Mouse (Mus musculus): Measurements from ENCODE around the gene Fgf2. TPM values are rescaled to one million over a fixed set of nuclear protein-coding genes. Genes with fewer than 3 reads are reported as not detected.

Gene Fgf2
- polyA plus RNA-seq, 2 experiments = 10.5 to 12.9 TPM

GRCm38 (mm10) chr3:37420641-37421040, 72.5 kb downstream of the Fgf2 start:
- TF ChIP-seq POLR2A (IDR thresholded peaks at IDR 0.05; ENCODE audit: borderline replicate concordance, extremely low read depth, insufficient read depth, insufficient read length) = no peak
- DNase-seq (ENCODE audit: low spot score) (peak; percentile 44), ATAC-seq (ENCODE audit: low FRiP score, low read depth) (no peak)
- H3K4me1 ChIP-seq (ENCODE audit: control insufficient read depth, insufficient read depth, low read length) = peaks cover 11% of the 10 kb centered on the region
- H3K27ac ChIP-seq (replicated peaks; ENCODE audit: low read depth, low read length) = peak overlapping the region; percentile 88
- peak overlapping the region; percentile 94 for H3K4me3 ChIP-seq (replicated peaks; ENCODE audit: low read length)
- H3K4me2 ChIP-seq (replicated peaks; ENCODE audit: low read depth, low read length, severe bottlenecking) = peak overlapping the region; percentile 68
- under 1% methylated on average over 24 of the region's 24 CpGs for WGBS
- H3K9me3 ChIP-seq (ENCODE audit: control insufficient read depth, low read length) = no peaks in the 10 kb centered on the region
- no peaks in the 10 kb centered on the region for H3K27me3 ChIP-seq (ENCODE audit: control insufficient read depth, insufficient read depth, low read length)
- H3K36me3 ChIP-seq (ENCODE audit: control insufficient read depth, insufficient read depth, low read length) = peaks cover 4% of the 10 kb centered on the region; the same call in 1 of the 2 replicates
- H3K9ac ChIP-seq (ENCODE audit: low read depth, low read length, severe bottlenecking) = peak overlapping the region; percentile 77

DNA sequence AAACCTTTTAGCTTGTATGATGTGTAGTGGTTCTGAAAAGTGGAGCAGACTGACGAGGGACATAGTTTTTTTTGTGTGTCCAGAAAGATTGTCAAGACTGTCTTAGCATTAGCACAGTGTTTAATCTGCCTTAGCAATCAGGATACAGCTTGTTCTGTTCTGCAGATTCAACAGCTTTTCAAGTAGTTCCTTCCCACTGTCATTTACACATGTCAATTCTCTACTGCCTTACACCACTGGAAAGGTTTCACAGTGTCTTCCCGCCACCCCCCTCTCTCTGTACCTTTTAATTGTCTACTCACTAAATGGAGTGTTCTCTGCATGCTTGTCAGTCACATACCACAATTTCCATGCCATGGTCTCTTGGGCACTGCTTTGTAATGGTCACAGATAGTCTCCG, 73.0 kb downstream of the Fgf2 start:
- H3K4me3 ChIP-seq (replicated peaks; ENCODE audit: low read length) = peak overlapping the region; percentile 94
- H3K27ac ChIP-seq (replicated peaks; ENCODE audit: low read depth, low read length) = no peak overlapping the region
- H3K27me3 ChIP-seq (ENCODE audit: control insufficient read depth, insufficient read depth, low read length) = no peaks in the 10 kb centered on the region
- H3K4me2 ChIP-seq (replicated peaks; ENCODE audit: low read depth, low read length, severe bottlenecking) = peak overlapping the region; percentile 68
- TF ChIP-seq POLR2A (IDR thresholded peaks at IDR 0.05; ENCODE audit: borderline replicate concordance, extremely low read depth, insufficient read depth, insufficient read length) = no peak
- no peaks in the 10 kb centered on the region for H3K9me3 ChIP-seq (ENCODE audit: control insufficient read depth, low read length)
- ATAC-seq (ENCODE audit: low FRiP score, low read depth) (no peak), DNase-seq (ENCODE audit: low spot score) (no peak)
- H3K4me1 ChIP-seq (ENCODE audit: control insufficient read depth, insufficient read depth, low read length) = peaks cover 11% of the 10 kb centered on the region
- 7% methylated on average over 3 of the region's 3 CpGs for WGBS
- H3K36me3 ChIP-seq (ENCODE audit: control insufficient read depth, insufficient read depth, low read length) = peaks cover 7% of the 10 kb centered on the region
- H3K9ac ChIP-seq (ENCODE audit: low read depth, low read length, severe bottlenecking) = peak overlapping the region; percentile 77

DNA sequence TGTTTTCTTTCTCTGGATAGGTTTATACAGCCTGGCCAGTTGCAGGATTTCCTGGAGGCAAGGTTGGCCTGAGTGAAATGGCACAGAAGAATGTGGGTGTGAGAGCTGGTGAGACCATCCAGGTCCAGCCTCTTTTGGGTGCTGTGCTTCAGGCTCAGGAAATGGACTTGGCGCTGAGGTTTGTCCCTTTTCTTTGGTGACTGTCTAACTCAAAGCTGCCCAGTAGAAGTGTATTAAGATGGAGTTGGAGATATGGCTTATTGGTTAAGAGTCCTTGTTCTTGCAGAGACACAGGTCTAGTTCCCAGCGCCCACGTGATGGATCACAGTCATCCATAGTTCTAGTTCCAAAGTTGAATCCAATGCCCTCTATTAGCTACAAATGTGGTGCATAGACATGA, 77.9 kb downstream of the Fgf2 start:
- Histone ChIP-seq H3K9ac (ENCODE audit: low read depth, low read length, severe bottlenecking) (no peak overlapping the region), H3K9me3 (ENCODE audit: control insufficient read depth, low read length) (no peaks in the 10 kb centered on the region), H3K27me3 (ENCODE audit: control insufficient read depth, insufficient read depth, low read length) (no peaks in the 10 kb centered on the region), H3K27ac (replicated peaks; ENCODE audit: low read depth, low read length) (no peak overlapping the region), H3K4me2 (replicated peaks; ENCODE audit: low read depth, low read length, severe bottlenecking) (no peak overlapping the region), H3K4me3 (replicated peaks; ENCODE audit: low read length) (no peak overlapping the region), H3K4me1 (ENCODE audit: control insufficient read depth, insufficient read depth, low read length) (peaks cover 4% of the 10 kb centered on the region), H3K36me3 (ENCODE audit: control insufficient read depth, insufficient read depth, low read length) (peaks cover 26% of the 10 kb centered on the region)
- no peak for TF ChIP-seq POLR2A (IDR thresholded peaks at IDR 0.05; ENCODE audit: borderline replicate concordance, extremely low read depth, insufficient read depth, insufficient read length)
- WGBS = 96% methylated on average over 3 of the region's 3 CpGs
- no peak for DNase-seq (ENCODE audit: low spot score)
- ATAC-seq (ENCODE audit: low FRiP score, low read depth) = no peak

DNA sequence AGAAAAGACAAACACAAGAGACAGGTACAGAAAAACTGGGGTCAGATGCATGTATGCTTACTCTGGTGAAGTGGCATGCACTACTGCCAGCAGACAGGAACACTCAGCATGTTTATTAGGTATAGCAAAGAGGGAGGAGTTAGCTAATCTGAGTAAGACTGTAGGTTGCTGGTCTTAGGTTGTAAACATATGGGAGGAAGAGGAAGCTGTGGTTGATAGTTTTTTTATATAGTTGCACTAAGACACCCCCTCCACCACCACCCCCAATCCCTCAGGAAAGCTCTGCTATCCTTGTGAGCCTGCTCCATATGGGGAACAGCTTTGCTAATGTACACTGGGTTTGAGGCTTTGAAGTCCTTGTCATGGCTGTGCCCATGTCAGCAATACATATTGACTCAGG, 82.2 kb downstream of the Fgf2 start:
- H3K27ac ChIP-seq (replicated peaks; ENCODE audit: low read depth, low read length) = no peak overlapping the region
- no peaks in the 10 kb centered on the region for H3K9me3 ChIP-seq (ENCODE audit: control insufficient read depth, low read length)
- H3K27me3 ChIP-seq (ENCODE audit: control insufficient read depth, insufficient read depth, low read length) = no peaks in the 10 kb centered on the region
- H3K4me3 ChIP-seq (replicated peaks; ENCODE audit: low read length) = no peak overlapping the region
- no peak for ATAC-seq (ENCODE audit: low FRiP score, low read depth)
- H3K9ac ChIP-seq (ENCODE audit: low read depth, low read length, severe bottlenecking) = no peak overlapping the region
- H3K36me3 ChIP-seq (ENCODE audit: control insufficient read depth, insufficient read depth, low read length) = peaks cover 47% of the 10 kb centered on the region
- DNase-seq (ENCODE audit: low spot score) = no peak
- no peak overlapping the region for H3K4me2 ChIP-seq (replicated peaks; ENCODE audit: low read depth, low read length, severe bottlenecking)
- TF ChIP-seq POLR2A (IDR thresholded peaks at IDR 0.05; ENCODE audit: borderline replicate concordance, extremely low read depth, insufficient read depth, insufficient read length) = no peak
- no peaks in the 10 kb centered on the region for H3K4me1 ChIP-seq (ENCODE audit: control insufficient read depth, insufficient read depth, low read length)

- 87% methylated on average over 1 of the region's 1 CpGs for WGBS
Measured at GRCm38 (mm10) chr3:37439770-37440169, 91.6 kb downstream of the Fgf2 start.

DNA sequence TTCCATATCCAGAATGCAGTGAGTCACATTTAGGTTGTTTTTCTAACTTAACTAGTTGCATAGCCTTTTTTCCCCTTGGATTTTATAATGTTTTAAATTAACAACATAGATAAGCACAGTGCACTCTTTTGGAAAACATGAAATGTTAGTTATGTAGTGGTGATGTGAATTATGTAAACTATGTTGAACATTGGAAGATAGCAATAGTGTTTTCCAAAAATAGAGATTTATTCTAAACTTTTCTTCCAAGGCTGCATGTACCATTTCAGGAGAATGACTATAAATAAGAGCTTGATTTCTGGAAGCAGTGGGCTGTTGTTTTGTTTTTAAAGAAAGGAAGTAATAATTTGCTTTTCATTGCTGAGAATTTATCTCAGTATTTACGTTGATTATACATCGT, 95.3 kb downstream of the Fgf2 start:
- no peak for DNase-seq (ENCODE audit: low spot score)
- Histone ChIP-seq H3K9ac (ENCODE audit: low read depth, low read length, severe bottlenecking) (no peak overlapping the region), H3K36me3 (ENCODE audit: control insufficient read depth, insufficient read depth, low read length) (peaks cover 23% of the 10 kb centered on the region), H3K9me3 (ENCODE audit: control insufficient read depth, low read length) (no peaks in the 10 kb centered on the region), H3K27me3 (ENCODE audit: control insufficient read depth, insufficient read depth, low read length) (no peaks in the 10 kb centered on the region), H3K4me1 (ENCODE audit: control insufficient read depth, insufficient read depth, low read length) (no peaks in the 10 kb centered on the region), H3K4me2 (replicated peaks; ENCODE audit: low read depth, low read length, severe bottlenecking) (no peak overlapping the region), H3K4me3 (replicated peaks; ENCODE audit: low read length) (no peak overlapping the region), H3K27ac (replicated peaks; ENCODE audit: low read depth, low read length) (no peak overlapping the region)
- WGBS = 86% methylated on average over 2 of the region's 2 CpGs
- ATAC-seq (ENCODE audit: low FRiP score, low read depth) = no peak
- TF ChIP-seq POLR2A (IDR thresholded peaks at IDR 0.05; ENCODE audit: borderline replicate concordance, extremely low read depth, insufficient read depth, insufficient read length) = no peak

More at GRCm38 (mm10) chr3:37439770-37440169, 91.6 kb downstream of the Fgf2 start:
- ATAC-seq (ENCODE audit: low FRiP score, low read depth) (no peak), DNase-seq (ENCODE audit: low spot score) (no peak)
- Histone ChIP-seq H3K9ac (ENCODE audit: low read depth, low read length, severe bottlenecking) (no peak overlapping the region), H3K4me3 (replicated peaks; ENCODE audit: low read length) (no peak overlapping the region), H3K9me3 (ENCODE audit: control insufficient read depth, low read length) (no peaks in the 10 kb centered on the region), H3K27ac (replicated peaks; ENCODE audit: low read depth, low read length) (no peak overlapping the region), H3K4me2 (replicated peaks; ENCODE audit: low read depth, low read length, severe bottlenecking) (no peak overlapping the region), H3K36me3 (ENCODE audit: control insufficient read depth, insufficient read depth, low read length) (peaks cover 30% of the 10 kb centered on the region), H3K4me1 (ENCODE audit: control insufficient read depth, insufficient read depth, low read length) (no peaks in the 10 kb centered on the region), H3K27me3 (ENCODE audit: control insufficient read depth, insufficient read depth, low read length) (no peaks in the 10 kb centered on the region)
- no peak for TF ChIP-seq POLR2A (IDR thresholded peaks at IDR 0.05; ENCODE audit: borderline replicate concordance, extremely low read depth, insufficient read depth, insufficient read length)
